Mouse (Mus musculus) hindbrain, embryonic 10.5 days (tissue): ENCODE results near the gene Map3k11. TPM values are rescaled to one million over a fixed set of nuclear protein-coding genes. Genes with fewer than 3 reads are reported as not detected.

Source experiments
- DNase-seq: peaks from one replicate; pipeline ENCODE4 v3.0.0-alpha.2; 2017; ENCODE audit warnings: low spot score
- H3K27ac ChIP-seq: fragments of 300-500 bp; sonication (generic); 2 replicates; pipeline ENCODE4 v1.5.1; 2016; ENCODE audit warnings: mild to moderate bottlenecking, moderate library complexity
- H3K27me3 ChIP-seq: fragments of 300-500 bp; sonication (generic); 2 replicates; pipeline ENCODE4 v1.6.1; 2016; ENCODE audit warnings: mild to moderate bottlenecking; ENCODE audit not compliant: poor library complexity, insufficient read depth, severe bottlenecking
- H3K36me3 ChIP-seq: fragments of 300-500 bp; sonication (generic); 2 replicates; pipeline ENCODE4 v1.6.1; 2016; ENCODE audit warnings: mild to moderate bottlenecking, moderate library complexity
- H3K4me1 ChIP-seq: fragments of 300-500 bp; sonication (generic); replicated peaks from 2 replicates; pipeline ENCODE4 v1.6.1; 2016; ENCODE audit warnings: mild to moderate bottlenecking
- H3K4me3 ChIP-seq: fragments of 300-500 bp; sonication (generic); 2 replicates; pipeline ENCODE4 v1.5.1; 2016; ENCODE audit warnings: mild to moderate bottlenecking, moderate library complexity
- H3K9me3 ChIP-seq: fragments of 300-500 bp; sonication (generic); 2 replicates; pipeline ENCODE4 v1.6.1; 2016; ENCODE audit warnings: mild to moderate bottlenecking, moderate library complexity
- WGBS: fragments of 180-500 bp; shearing (Covaris S2); methylation state at CpG from one replicate; pipeline ENCODE4 v1.1.7; 2016; 5-methylcytosine and 5-hydroxymethylcytosine counted together
- polyA plus RNA-seq: library from polyadenylated mRNA; unstranded; fragments of >200 nt; fragmentation: Nextera tagmentation; extraction: Ambion mirVana; gene quantifications from 2 replicates; pipeline ENCODE4 v1.2.1, GENCODE M21; 2016

The Map3k11 gene
- polyA plus RNA-seq = 34.1 and 35.1 TPM in 2 replicates

GRCm38 (mm10) chr19:5688200-5689087 lies at the start of gene Map3k11, which contains the start of gene Pcnx3:
Map3k11 (plus strand) TSS chr19:5688742.
Pcnx3 (minus strand) TSS chr19:5688908.
- Histone ChIP-seq H3K27ac (peak within 1 kb of the TSS; percentile 91), H3K36me3 (peaks cover 72% of the 10 kb centered on the region), H3K27me3 (no peaks in the 10 kb centered on the region), H3K4me1 (peaks cover 56% of the 10 kb centered on the region), H3K4me3 (peak within 1 kb of the TSS; percentile 90), H3K9me3 (no peaks in the 10 kb centered on the region)
- WGBS = under 1% methylated on average over 69 of the region's 69 CpGs
- peak; percentile 98 for DNase-seq

- Histone ChIP-seq H3K9me3 (no peaks in the 10 kb centered on the region), H3K4me3 (no peak overlapping the region), H3K36me3 (peaks cover 66% of the 10 kb centered on the region), H3K27me3 (no peaks in the 10 kb centered on the region), H3K4me1 (peaks cover 37% of the 10 kb centered on the region), H3K27ac (no peak overlapping the region)
- 76% methylated on average over 9 of the region's 9 CpGs for WGBS
- DNase-seq = no peak
These were observed 48.2 kb upstream of the Map3k11 start for GRCm38 (mm10) chr19:5640339-5640738.

GRCm38 (mm10) chr19:5641021-5641420 lies 47.5 kb upstream of the Map3k11 start:
- H3K27ac ChIP-seq = no peak overlapping the region
- H3K4me1 ChIP-seq = peaks cover 37% of the 10 kb centered on the region
- peaks cover 72% of the 10 kb centered on the region for H3K36me3 ChIP-seq
- whole genome bisulfite sequencing = 93% methylated on average over 17 of the region's 17 CpGs
- H3K9me3 ChIP-seq = no peaks in the 10 kb centered on the region
- H3K4me3 ChIP-seq = no peak overlapping the region
- H3K27me3 ChIP-seq = no peaks in the 10 kb centered on the region
- no peak for DNase-seq

- peaks cover 30% of the 10 kb centered on the region for H3K4me1 ChIP-seq
- H3K9me3 ChIP-seq = no peaks in the 10 kb centered on the region
- no peak for DNase-seq
- WGBS = 93% methylated on average over 8 of the region's 8 CpGs
- no peak overlapping the region for H3K27ac ChIP-seq
- H3K36me3 ChIP-seq = peaks cover 79% of the 10 kb centered on the region
- H3K27me3 ChIP-seq = no peaks in the 10 kb centered on the region
- no peak overlapping the region for H3K4me3 ChIP-seq
These were observed 46.9 kb upstream of the Map3k11 start for GRCm38 (mm10) chr19:5641641-5642040.

- 96% methylated on average over 9 of the region's 9 CpGs for WGBS
These were observed 43.3 kb upstream of the Map3k11 start for GRCm38 (mm10) chr19:5645280-5645679.

GRCm38 (mm10) chr19:5646731-5647330 lies 41.7 kb upstream of the Map3k11 start:
- Histone ChIP-seq H3K27ac (no peak overlapping the region), H3K9me3 (no peaks in the 10 kb centered on the region), H3K36me3 (peaks cover 76% of the 10 kb centered on the region), H3K4me3 (no peak overlapping the region), H3K4me1 (peaks cover 28% of the 10 kb centered on the region), H3K27me3 (peaks cover 15% of the 10 kb centered on the region; the same call in 1 of the 2 replicates)
- WGBS = 87% methylated on average over 8 of the region's 8 CpGs
- DNase-seq = no peak

More at GRCm38 (mm10) chr19:5645280-5645679, 43.3 kb upstream of the Map3k11 start:
- Histone ChIP-seq H3K27ac (no peak overlapping the region), H3K4me3 (no peak overlapping the region), H3K9me3 (no peaks in the 10 kb centered on the region), H3K27me3 (no peaks in the 10 kb centered on the region), H3K4me1 (peaks cover 24% of the 10 kb centered on the region), H3K36me3 (peaks cover 76% of the 10 kb centered on the region)
- no peak for DNase-seq

GRCm38 (mm10) chr19:5647791-5648190 lies 40.8 kb upstream of the Map3k11 start:
- no peak for DNase-seq
- Histone ChIP-seq H3K4me1 (peaks cover 35% of the 10 kb centered on the region), H3K9me3 (no peaks in the 10 kb centered on the region), H3K4me3 (0 out of 2 replicates have a peak overlapping the region, but pooled peaks have one; percentile 11), H3K27ac (peak overlapping the region; percentile 84), H3K27me3 (peaks cover 24% of the 10 kb centered on the region), H3K36me3 (peaks cover 76% of the 10 kb centered on the region)
- 95% methylated on average over 6 of the region's 6 CpGs for WGBS

- Histone ChIP-seq H3K27ac (peak overlapping the region; percentile 84), H3K27me3 (peaks cover 33% of the 10 kb centered on the region), H3K4me3 (peak overlapping the region; percentile 45), H3K4me1 (peaks cover 37% of the 10 kb centered on the region), H3K9me3 (no peaks in the 10 kb centered on the region), H3K36me3 (peaks cover 73% of the 10 kb centered on the region)
- peak; percentile 82 for DNase-seq
- 12% methylated on average over 26 of the region's 26 CpGs for WGBS
These were observed 39.9 kb upstream of the Map3k11 start for GRCm38 (mm10) chr19:5648401-5649297.

GRCm38 (mm10) chr19:5649298-5649741 lies 39.2 kb upstream of the Map3k11 start:
- peak overlapping the region; percentile 84 for H3K27ac ChIP-seq
- peaks cover 44% of the 10 kb centered on the region for H3K4me1 ChIP-seq
- peaks cover 66% of the 10 kb centered on the region for H3K36me3 ChIP-seq
- peak overlapping the region; percentile 45 for H3K4me3 ChIP-seq
- WGBS = 70% methylated on average over 6 of the region's 6 CpGs
- H3K9me3 ChIP-seq = no peaks in the 10 kb centered on the region
- no peak for DNase-seq
- H3K27me3 ChIP-seq = peaks cover 40% of the 10 kb centered on the region

GRCm38 (mm10) chr19:5651502-5652274 lies 36.9 kb upstream of the Map3k11 start:
- Histone ChIP-seq H3K4me1 (peaks cover 54% of the 10 kb centered on the region), H3K36me3 (peaks cover 60% of the 10 kb centered on the region), H3K27ac (peak overlapping the region; percentile 0), H3K4me3 (no peak overlapping the region), H3K9me3 (no peaks in the 10 kb centered on the region), H3K27me3 (peaks cover 63% of the 10 kb centered on the region)
- no peak for DNase-seq
- WGBS = 53% methylated on average over 13 of the region's 13 CpGs

GRCm38 (mm10) chr19:5652570-5652969 lies 36.0 kb upstream of the Map3k11 start:
- Histone ChIP-seq H3K4me1 (peaks cover 54% of the 10 kb centered on the region), H3K27me3 (peaks cover 67% of the 10 kb centered on the region), H3K4me3 (no peak overlapping the region), H3K9me3 (no peaks in the 10 kb centered on the region), H3K36me3 (peaks cover 53% of the 10 kb centered on the region), H3K27ac (no peak overlapping the region)
- DNase-seq = no peak
- 78% methylated on average over 6 of the region's 6 CpGs for WGBS
